Mouse (Mus musculus) heart, adult 2 months (tissue): ENCODE data around the gene Avpi1. TPM values are rescaled to one million over a fixed set of nuclear protein-coding genes. Genes with fewer than 3 reads are reported as not detected.

ENCODE experiments used
- DNase-seq, 2 experiments: peaks; one replicate each; pipeline ENCODE4 v3.0.0; 2021
- H3K27ac ChIP-seq: fragments of 200-600 bp; 2 replicates; pipeline ENCODE4 v1.8.1; 2022
- H3K27me3 ChIP-seq: fragments of 200-500 bp; 2 replicates; pipeline ENCODE4 v1.6.1; 2012; ENCODE audit warnings: mild to moderate bottlenecking, low read length, inconsistent platforms, mixed read lengths; ENCODE audit not compliant: control insufficient read depth, insufficient read depth
- H3K36me3 ChIP-seq: fragments of 200-500 bp; 2 replicates; pipeline ENCODE4 v1.6.1; 2012; ENCODE audit warnings: low read length, inconsistent platforms; ENCODE audit not compliant: control insufficient read depth, insufficient read depth
- H3K4me1 ChIP-seq: fragments of 200-500 bp; 2 replicates; pipeline ENCODE4 v1.6.1; 2011; ENCODE audit warnings: low read length; ENCODE audit not compliant: control insufficient read depth, insufficient read depth
- H3K4me3 ChIP-seq: fragments of 200-600 bp; 2 replicates; pipeline ENCODE4 v1.8.1; 2022
- H3K79me2 ChIP-seq: fragments of 200-500 bp; replicated peaks from 2 replicates; pipeline ENCODE4 v1.6.1; 2012; ENCODE audit warnings: mild to moderate bottlenecking, inconsistent platforms, low read length, moderate library complexity, mixed read lengths; ENCODE audit not compliant: control insufficient read depth, insufficient read depth
- H3K9ac ChIP-seq: fragments of 200-500 bp; 2 replicates; pipeline ENCODE4 v1.6.1; 2012; ENCODE audit warnings: low read depth, mild to moderate bottlenecking, control low read depth, inconsistent platforms, low read length, mixed read lengths
- CTCF ChIP-seq: fragments of 200-600 bp; IDR thresholded peaks from 2 replicates; pipeline ENCODE4 v1.8.1; 2022; ENCODE audit warnings: antibody characterized with exemption, mild to moderate bottlenecking, moderate library complexity
- EP300 ChIP-seq: fragments of 200-500 bp; IDR thresholded peaks from 2 replicates; pipeline ENCODE4 v1.6.1; 2011; ENCODE audit warnings: low read depth, low read length, control low read depth; ENCODE audit not compliant: insufficient read depth
- POLR2A ChIP-seq: fragments of 200-500 bp; IDR thresholded peaks from 2 replicates; pipeline ENCODE4 v1.6.1; 2011; ENCODE audit warnings: mild to moderate bottlenecking, low read depth, low read length, control low read depth; ENCODE audit not compliant: insufficient read depth
- WGBS: fragments of 180-500 bp; shearing (Covaris S2); methylation state at CpG from one replicate; pipeline ENCODE4 v1.1.7; 2018; 5-methylcytosine and 5-hydroxymethylcytosine counted together
- intact Hi-C: fragments of 180-260 bp; cut with DNase I; formaldehyde crosslinking; loops from one replicate; pipeline ENCODE4 v1.15.1; 2025
- polyA plus RNA-seq: library from polyadenylated mRNA; depleted of rRNA; stranded (reverse); fragments of >200 nt; gene quantifications from 2 replicates; pipeline ENCODE4 v1.2.3, GENCODE M21; 2012
- total RNA-seq, 2 experiments: library from RNA; stranded (reverse); gene quantifications; 2 replicates each; pipeline ENCODE4 v1.2.3; 2021

The Avpi1 gene
- total and polyA plus RNA-seq, 3 experiments, result 10.0 to 14.4 (median 13.1) TPM

DNA sequence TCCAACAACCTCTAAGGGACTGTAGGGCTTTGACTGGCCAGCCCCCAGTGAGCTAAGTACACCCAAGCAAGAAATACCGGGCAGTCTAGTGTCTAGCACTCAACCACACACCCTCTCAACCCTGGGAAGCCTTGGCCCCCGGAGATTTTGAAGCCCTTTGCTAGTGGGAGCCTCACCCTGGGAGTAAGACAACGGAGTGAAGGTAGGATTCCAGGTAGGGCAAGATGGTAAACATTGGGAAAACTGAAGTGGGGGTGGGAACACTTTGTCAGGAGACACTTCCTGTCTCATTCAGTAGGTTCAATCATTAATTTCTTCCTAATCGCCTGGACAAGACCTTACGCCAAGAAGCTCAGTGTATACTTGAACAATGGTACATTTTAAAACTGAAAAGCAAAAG is 1.8 kb downstream of the Avpi1 start:
- WGBS, result 90% methylated on average over 5 of the region's 5 CpGs
- Histone ChIP-seq H3K79me2 (no peaks in the 10 kb centered on the region), H3K27ac (no peak overlapping the region), H3K27me3 (no peaks in the 10 kb centered on the region), H3K36me3 (no peaks in the 10 kb centered on the region), H3K9ac (no peak overlapping the region), H3K4me1 (peaks cover 3% of the 10 kb centered on the region; the same call in 1 of the 2 replicates), H3K4me3 (no peak overlapping the region)
- TF ChIP-seq POLR2A (no peak), CTCF (no peak), EP300 (no peak)
- intact Hi-C loops, result loop anchor here (2.0 kb wide), 1 partner anchor 36 kb away; the partner anchor contains the start of gene Pi4k2a
- DNase-seq, result no peak

DNA sequence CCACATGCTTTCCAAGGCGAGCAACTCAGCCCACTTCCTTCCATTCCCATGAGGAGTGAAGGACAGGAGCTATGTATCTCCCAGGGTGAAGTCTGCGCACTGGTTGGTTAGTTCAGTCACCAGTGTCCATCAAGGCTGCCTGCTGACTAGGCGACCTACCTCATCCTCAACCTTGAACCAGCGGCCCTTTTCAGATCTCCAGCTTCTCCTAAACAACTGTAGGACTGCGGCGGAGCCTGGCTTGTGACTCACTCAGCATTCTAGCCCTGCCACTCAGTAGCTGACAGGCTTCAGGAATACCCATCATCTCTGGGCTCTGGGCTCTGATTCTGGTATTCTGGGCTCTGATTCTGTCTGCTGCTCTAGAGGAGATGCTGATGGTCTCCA is 2.6 kb downstream of the Avpi1 start:
- TF ChIP-seq EP300, result no peak
- TF ChIP-seq CTCF, result no peak
- no peak for TF ChIP-seq POLR2A
- 83% methylated on average over 6 of the region's 6 CpGs for WGBS
- H3K9ac ChIP-seq, result no peak overlapping the region

DNA sequence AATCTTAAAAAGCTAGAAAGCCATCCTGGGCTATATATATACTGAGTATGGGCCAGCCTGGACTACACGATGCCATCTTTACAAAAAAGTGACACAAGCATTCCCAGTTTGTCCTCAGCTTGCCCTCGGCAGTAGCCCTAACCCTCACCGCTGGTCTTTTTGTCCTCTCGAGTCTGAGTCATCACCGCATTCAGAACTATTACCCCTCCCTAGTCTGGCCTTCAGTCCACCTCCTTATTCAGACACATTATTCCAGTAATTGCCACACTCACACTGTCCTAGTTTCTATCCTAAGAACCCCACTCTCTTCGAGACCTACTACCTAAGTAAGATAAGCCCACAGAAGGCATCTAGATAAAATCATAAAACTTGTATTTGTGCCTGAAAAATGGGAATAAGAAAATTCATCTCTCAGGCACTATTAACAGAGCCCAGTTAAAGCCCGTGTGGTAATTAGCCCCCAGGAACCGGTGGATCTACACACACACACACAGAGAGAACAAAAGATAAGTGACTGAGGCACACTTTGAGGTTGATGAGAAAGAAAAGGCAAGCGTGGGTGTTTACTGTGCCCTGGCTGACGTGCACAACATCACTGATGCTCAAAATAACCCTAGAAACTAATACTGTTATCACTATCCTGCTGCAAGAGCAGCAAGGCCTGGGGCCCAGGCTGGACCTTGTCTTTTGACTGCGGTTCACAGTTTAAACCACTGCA is 3.2 kb downstream of the Avpi1 start:
- peaks cover 3% of the 10 kb centered on the region; the same call in 1 of the 2 replicates for H3K4me1 ChIP-seq
- no peak overlapping the region for H3K4me3 ChIP-seq
- no peaks in the 10 kb centered on the region for H3K27me3 ChIP-seq
- no peak overlapping the region for H3K9ac ChIP-seq
- WGBS, result 69% methylated on average over 11 of the region's 11 CpGs
- no peak overlapping the region for H3K27ac ChIP-seq
- no peaks in the 10 kb centered on the region for H3K36me3 ChIP-seq
- no peak for DNase-seq
- no peak for TF ChIP-seq CTCF
- TF ChIP-seq EP300, result no peak
- TF ChIP-seq POLR2A, result no peak
- intact Hi-C loops, result loop anchor here (2.0 kb wide), 1 partner anchor 35 kb away; the partner anchor contains the start of gene Pi4k2a
- no peaks in the 10 kb centered on the region for H3K79me2 ChIP-seq

More for the DNA sequence above, 2.6 kb downstream of the Avpi1 start:
- H3K4me3 ChIP-seq, result no peak overlapping the region
- DNase-seq, result no peak
- no peaks in the 10 kb centered on the region for H3K36me3 ChIP-seq
- no peaks in the 10 kb centered on the region for H3K27me3 ChIP-seq
- intact Hi-C loops, result loop anchor here (2.0 kb wide), 1 partner anchor 35 kb away; the partner anchor contains the start of gene Pi4k2a
- H3K4me1 ChIP-seq, result peaks cover 3% of the 10 kb centered on the region; the same call in 1 of the 2 replicates
- H3K79me2 ChIP-seq, result no peaks in the 10 kb centered on the region
- no peak overlapping the region for H3K27ac ChIP-seq

DNA sequence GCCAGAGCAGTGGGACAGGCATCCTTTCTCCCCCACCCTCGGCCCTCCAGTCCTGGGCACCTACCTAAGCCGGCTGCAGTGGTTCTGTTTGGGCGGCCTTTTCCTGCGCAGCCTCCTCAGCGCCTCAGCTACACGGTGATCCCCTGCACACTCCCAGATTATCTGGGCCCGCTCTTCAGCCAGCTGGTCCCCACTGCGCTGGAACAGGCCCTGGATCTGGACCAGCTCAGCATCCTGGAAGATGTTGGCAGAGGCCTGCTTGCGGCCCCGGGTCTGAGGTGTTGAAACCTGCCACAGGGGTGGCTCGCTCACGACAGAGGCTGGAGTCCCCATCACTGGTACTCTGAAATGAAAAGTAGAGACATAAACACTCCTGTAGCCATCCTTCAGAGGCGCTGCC is 4.2 kb downstream of the Avpi1 start:
- H3K9ac ChIP-seq, result no peak overlapping the region
- no peak for DNase-seq
- H3K36me3 ChIP-seq, result no peaks in the 10 kb centered on the region
- no peak overlapping the region for H3K27ac ChIP-seq
- no peak overlapping the region for H3K4me3 ChIP-seq
- no peaks in the 10 kb centered on the region for H3K79me2 ChIP-seq
- no peaks in the 10 kb centered on the region for H3K27me3 ChIP-seq
- WGBS, result 78% methylated on average over 13 of the region's 13 CpGs
- H3K4me1 ChIP-seq, result peaks cover 3% of the 10 kb centered on the region; the same call in 1 of the 2 replicates
- no peak for TF ChIP-seq POLR2A
- TF ChIP-seq CTCF, result no peak
- no peak for TF ChIP-seq EP300
- intact Hi-C loops, result no loop called here

DNA sequence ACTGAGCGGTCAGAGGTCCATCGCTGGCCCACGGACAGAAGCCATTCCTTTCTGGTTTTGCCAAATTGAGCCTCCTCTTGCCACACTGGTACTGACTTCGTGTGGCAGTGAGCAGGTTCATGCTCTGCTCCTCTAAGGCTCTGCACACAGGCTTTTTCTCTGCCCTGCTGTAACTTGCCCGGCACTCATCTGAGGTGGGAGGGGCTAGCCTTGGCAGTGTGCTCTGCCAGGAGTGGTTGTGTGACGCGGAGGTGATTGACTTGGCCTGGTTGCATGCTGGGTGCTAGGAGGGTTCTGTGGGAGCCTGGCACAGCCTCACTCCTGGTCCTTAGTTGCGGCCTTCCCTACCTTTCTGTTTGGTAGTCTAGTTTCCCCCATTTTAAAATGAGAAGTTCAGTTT is 8.4 kb downstream of the Avpi1 start:
- DNase-seq, result no peak
- H3K36me3 ChIP-seq, result no peaks in the 10 kb centered on the region
- H3K9ac ChIP-seq, result no peak overlapping the region
- intact Hi-C loops, result no loop called here
- H3K79me2 ChIP-seq, result no peaks in the 10 kb centered on the region
- no peak overlapping the region for H3K4me3 ChIP-seq
- H3K4me1 ChIP-seq, result no peaks in the 10 kb centered on the region; the same call in 1 of the 2 replicates
- H3K27me3 ChIP-seq, result no peaks in the 10 kb centered on the region
- 80% methylated on average over 8 of the region's 8 CpGs for WGBS
- TF ChIP-seq CTCF (no peak), POLR2A (no peak), EP300 (no peak)
- no peak overlapping the region for H3K27ac ChIP-seq

DNA sequence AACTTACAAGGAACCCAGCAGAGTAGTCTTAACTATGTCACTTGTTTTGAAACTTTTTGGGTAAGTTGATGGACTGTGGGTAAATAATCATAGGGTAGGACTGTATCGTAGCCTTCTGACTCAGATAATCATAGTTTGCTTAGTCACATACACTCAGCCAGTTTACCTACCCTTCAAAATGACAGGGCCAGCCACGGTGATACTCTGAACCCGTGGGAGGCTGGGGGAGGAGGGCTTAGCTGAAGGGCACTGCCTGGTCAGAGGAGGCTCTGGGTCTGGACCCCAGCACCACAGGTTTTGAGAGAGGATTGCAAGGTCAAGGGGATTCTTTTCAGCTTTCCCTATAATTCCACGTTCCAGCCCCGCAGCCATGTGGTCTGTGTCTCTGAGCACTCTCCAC is 10.3 kb downstream of the Avpi1 start:
- intact Hi-C loops, result no loop called here
- Histone ChIP-seq H3K27ac (no peak overlapping the region), H3K36me3 (no peaks in the 10 kb centered on the region), H3K79me2 (no peaks in the 10 kb centered on the region), H3K9ac (no peak overlapping the region), H3K4me1 (no peaks in the 10 kb centered on the region), H3K4me3 (no peak overlapping the region), H3K27me3 (no peaks in the 10 kb centered on the region)
- WGBS, result 80% methylated on average over 5 of the region's 5 CpGs
- no peak for DNase-seq
- no peak for TF ChIP-seq POLR2A
- no peak for TF ChIP-seq CTCF
- no peak for TF ChIP-seq EP300
